Mouse (Mus musculus): Measurements from ENCODE around the gene Atp11a. TPM values are rescaled to one million over a fixed set of nuclear protein-coding genes. Genes with fewer than 3 reads are reported as not detected.

Atp11a gene
- polyA plus RNA-seq, 1 experiment from 2014 or later, result 22.5 TPM

Other genes starting within 250 kb of the Atp11a start
- gene Spaca7, start 184.0 kb upstream of the Atp11a start, polyA plus RNA-seq (2016; fragmentation: Nextera tagmentation; extraction: Ambion mirVana), result not detected in 2 replicates
- 46.2 and 47.7 TPM in 2 replicates for gene Tubgcp3, start 84.8 kb upstream of the Atp11a start, polyA plus RNA-seq (2016; fragmentation: Nextera tagmentation; extraction: Ambion mirVana)
- gene Mcf2l, start 116.8 kb downstream of the Atp11a start, polyA plus RNA-seq (2016; fragmentation: Nextera tagmentation; extraction: Ambion mirVana), result 24.9 and 25.6 TPM in 2 replicates